Mouse (Mus musculus): Measurements from ENCODE around the gene Dync1i1.
"Not testable (repeated sequence)": the region's sequence is repeated elsewhere in the genome, so short reads cannot be mapped to it uniquely, and the experiment has no call there.

The Dync1i1 gene

DNA sequence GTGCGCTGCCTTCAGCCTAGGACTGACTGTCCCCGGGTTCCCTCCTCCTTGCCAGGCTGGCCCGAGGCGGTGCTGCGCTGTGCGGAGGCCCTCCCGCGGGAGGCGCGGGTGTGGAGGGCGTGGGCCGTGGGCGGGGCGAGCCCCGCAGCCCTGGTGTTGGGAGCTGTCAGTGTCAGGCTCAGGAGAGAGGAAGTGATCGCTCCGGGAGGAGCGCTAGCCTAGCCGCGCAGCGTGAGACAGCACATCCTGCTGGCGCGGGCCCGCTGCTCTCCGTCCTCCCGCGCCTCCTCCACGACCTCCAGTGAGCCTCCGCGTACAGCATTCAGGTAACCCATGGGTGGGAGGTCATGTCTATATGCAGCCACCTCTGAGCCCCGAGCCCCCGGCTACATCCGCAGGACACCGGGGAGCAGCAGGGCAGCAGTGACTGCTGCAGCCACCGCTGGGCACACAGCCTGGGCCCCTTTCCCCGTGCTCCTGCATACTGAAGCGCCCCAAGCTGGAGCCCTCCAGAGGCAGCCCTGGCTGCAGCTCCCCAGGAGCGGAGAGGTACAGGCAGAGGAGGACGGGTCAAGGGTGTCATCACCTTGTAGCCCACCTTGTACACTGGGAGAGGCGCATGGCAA lies at the start of gene Dync1i1:
Gene Dync1i1 (plus strand): TSS at position 29 of the 626 bp plus-strand sequence.
- DNase-seq = peak; percentile 78 to 84

GRCm38 (mm10) chr6:5679738-5680137 lies 45.7 kb upstream of the Dync1i1 start:
- no peak for DNase-seq

DNA sequence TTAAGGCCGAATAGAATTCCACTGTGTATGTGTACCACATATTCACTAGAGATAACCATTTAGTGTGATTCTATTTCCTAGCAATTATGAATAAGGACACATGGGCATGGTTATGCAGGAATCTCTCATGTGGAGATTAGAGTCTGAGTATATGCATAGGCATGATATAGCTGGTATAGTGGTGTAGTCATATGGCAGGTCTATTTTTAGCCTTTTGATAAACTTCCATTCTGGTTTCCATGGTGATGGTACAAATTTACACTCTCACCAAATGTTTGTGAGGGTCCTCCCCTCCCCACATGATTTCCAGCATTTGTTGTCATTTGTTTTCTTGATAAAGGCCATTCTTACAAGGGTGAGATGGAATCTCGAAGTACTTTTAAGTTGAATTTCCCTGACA lies 23.6 kb upstream of the Dync1i1 start:
- DNase-seq = no peak

- not testable (repeated sequence) for DNase-seq
These were observed 17.5 kb upstream of the Dync1i1 start for GRCm38 (mm10) chr6:5707894-5708293.

GRCm38 (mm10) chr6:5710063-5710605 lies 15.3 kb upstream of the Dync1i1 start:
- no peak for DNase-seq

GRCm38 (mm10) chr6:5712620-5713019 lies 12.8 kb upstream of the Dync1i1 start:
- DNase-seq = no peak

GRCm38 (mm10) chr6:5715101-5715618 lies 10.3 kb upstream of the Dync1i1 start:
- no peak for DNase-seq

DNA sequence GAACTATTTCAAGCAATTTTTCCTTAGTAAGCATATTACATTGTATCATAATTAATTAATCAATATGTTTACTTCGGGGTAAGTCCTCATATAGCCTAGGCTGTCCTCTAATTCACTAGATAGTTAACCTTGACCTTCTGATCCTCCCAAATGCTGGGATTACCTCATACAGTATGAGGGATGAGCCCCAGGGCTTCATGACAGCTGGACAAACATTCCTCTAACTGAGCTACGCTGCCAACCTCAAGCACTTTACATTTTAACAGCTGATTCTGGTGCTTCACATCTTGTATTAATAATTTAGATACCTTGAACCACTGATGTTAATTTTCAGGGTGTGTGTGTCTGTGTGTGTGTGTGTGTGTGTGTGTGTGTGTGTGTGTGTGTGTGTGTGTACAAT lies 6.5 kb upstream of the Dync1i1 start:
- DNase-seq = no peak

- not testable (repeated sequence) for DNase-seq
These were observed 4.7 kb upstream of the Dync1i1 start for GRCm38 (mm10) chr6:5720716-5721115.

- no peak for DNase-seq
These were observed 1.5 kb upstream of the Dync1i1 start for GRCm38 (mm10) chr6:5723986-5724385.

GRCm38 (mm10) chr6:5726237-5726670 lies 815 bp downstream of the Dync1i1 start:
- peak in 1 of 2 experiments; percentile 29 for DNase-seq

GRCm38 (mm10) chr6:5733217-5733616 lies 7.8 kb downstream of the Dync1i1 start:
- no peak for DNase-seq

GRCm38 (mm10) chr6:5734398-5734797 lies 9.0 kb downstream of the Dync1i1 start:
- DNase-seq = no peak

DNA sequence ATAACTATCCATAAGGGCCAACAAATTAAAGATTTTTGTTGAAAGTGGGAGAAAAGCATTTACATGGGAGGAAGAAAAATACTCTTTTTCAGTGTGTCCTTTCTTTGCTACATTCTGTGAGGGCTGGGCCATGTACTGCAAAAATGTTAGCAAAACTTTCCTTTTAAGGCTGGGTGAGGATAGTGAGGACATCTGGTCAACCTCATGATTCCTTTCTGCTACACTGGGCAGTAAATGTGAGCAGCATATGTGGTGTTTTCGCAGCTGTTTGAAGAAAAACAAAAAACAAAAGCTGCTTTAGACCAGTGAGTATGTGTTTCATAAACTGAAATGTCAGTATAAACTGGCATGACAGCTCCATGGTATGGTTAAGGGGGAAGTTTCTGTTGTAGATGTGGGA lies 9.4 kb downstream of the Dync1i1 start:
- DNase-seq = no peak

DNA sequence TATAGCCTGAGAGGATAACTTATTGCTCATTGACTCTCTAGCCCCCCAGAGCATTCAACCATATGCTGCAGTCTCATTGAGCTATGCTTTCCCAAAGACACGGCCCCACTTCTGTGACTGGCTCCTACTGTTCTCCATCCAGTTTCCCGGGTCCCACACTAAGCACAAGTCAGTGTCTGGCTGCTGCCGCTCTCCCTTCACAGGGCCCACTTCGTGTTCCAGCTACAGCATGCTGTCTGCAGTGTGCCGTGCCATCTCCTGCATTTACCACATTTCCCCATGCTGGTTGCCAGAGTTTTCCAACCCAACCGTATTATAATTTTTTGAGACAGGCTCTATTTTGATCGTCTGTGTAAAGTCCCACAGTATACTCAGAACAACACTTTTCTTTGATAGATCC lies 14.3 kb downstream of the Dync1i1 start:
- peak in 1 of 2 experiments; percentile 13 for DNase-seq

DNA sequence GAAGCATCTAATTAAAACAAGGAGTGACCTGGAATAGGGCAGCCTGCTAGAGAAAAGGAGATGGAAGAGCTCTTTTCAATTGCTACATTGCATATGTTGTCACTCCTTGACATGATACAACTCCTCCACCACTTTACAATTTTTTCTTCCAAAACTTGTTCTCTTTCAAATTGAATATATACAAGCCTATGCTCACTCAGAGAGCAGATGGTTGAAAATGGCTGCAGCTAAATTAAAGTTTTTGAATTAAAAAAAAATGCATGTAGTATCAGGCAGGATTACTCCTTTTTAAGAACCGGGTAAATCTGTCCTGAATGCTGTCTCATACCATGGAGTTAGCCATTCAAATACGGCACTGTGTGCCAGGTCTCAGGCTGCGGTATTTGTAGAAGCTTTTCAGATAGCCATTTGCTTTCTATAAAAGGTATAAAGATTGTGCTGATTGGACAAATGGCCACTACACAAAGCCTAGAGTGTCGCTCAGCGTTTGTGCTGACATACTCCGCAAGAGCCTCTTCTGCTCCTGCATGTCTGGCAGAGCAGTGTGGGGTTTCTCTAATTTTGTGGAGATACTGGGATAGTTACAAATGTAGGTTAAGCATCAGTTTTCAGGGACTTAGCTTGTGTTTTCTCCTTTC lies 16.1 kb downstream of the Dync1i1 start:
- no peak for DNase-seq

DNA sequence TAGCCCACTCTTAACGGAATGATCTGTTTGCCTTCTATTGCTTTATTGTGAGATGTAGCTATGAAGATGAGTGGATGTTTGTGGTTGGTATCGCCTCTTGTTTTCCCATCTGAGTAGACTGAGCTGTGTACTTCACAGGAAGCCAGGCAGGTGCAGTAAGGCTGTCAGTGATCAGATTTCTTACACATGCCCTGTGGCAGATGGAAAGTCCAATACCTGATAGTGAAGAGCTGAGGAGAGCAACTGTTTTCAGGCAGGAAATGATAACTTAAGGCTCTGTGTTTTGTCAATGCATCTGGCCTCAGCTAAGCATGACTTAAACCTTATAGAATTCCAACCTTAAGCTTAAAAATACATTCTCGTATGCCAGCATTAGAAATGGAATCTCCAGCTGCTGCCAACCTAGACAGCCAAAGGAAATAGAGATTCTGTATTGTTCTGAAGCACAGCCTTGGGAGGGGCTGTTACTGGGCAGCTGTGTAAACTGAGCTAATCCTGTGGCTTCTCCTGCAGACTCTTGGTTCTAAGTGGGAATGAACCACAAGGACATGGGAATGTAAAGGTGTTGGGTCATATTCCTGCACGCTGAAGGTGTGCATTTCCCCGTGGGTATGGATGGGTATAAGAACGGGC lies 24.8 kb downstream of the Dync1i1 start:
- no peak for DNase-seq

DNA sequence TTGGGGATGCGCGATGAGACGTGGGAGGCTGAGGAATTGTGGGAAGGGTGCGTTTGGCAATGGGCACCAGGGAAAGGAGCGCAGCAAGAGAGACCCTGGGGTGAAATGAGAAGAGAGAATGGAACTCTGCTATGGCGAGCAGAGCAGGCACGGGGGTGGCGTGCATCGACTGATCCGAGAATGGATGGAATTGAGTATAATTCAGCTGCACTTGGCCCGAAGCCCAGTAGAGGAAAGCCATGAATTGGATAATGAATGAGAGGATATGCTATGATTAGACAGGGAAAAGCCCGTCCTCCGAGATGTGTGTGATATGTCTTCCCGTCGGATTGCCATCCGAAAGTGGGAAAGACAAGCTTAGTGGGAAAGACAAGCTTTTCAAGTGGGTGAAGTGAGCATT lies 26.7 kb downstream of the Dync1i1 start:
- peak; percentile 27 for DNase-seq

- DNase-seq = no peak
These were observed 27.2 kb downstream of the Dync1i1 start for GRCm38 (mm10) chr6:5752617-5753016.

- DNase-seq = no peak
These were observed 31.2 kb downstream of the Dync1i1 start for GRCm38 (mm10) chr6:5756509-5757130.

DNA sequence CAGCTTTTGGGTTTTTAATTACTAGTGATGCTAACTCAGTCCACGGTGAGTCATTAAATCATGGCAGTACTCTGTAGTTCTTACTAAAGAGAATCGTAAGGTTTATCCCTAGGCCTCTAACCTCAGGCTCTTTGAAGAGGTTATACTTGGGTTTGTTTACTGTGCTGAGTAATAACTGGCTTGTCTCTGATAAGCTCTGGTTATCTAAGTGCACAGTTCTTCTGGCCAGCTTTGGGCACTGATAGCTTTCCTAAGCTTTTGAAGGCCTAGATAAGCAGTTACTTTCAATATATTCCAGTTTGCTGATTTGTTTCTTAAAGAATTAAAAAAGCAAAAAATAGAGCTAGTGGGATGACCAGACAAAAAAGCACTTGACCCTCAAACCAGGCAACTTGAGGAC lies 37.5 kb downstream of the Dync1i1 start:
- DNase-seq = no peak

GRCm38 (mm10) chr6:5768576-5768975 lies 43.1 kb downstream of the Dync1i1 start:
- peak; percentile 33 to 38 for DNase-seq

GRCm38 (mm10) chr6:5770283-5770682 lies 44.8 kb downstream of the Dync1i1 start:
- DNase-seq = no peak
